Mouse (Mus musculus): ENCODE measurements around the gene Map3k10. TPM values are rescaled to one million over a fixed set of nuclear protein-coding genes. Genes with fewer than 3 reads are reported as not detected.
"Not testable (repeated sequence)": the region's sequence is repeated elsewhere in the genome, so short reads cannot be mapped to it uniquely, and the experiment has no call there.

The Map3k10 gene
- polyA plus RNA-seq, 1 experiment, result 99.4 TPM

- peaks cover 40% of the 10 kb centered on the region for H3K4me1 ChIP-seq (ENCODE audit: control insufficient read depth, insufficient read depth, low read length)
- H3K27me3 ChIP-seq (ENCODE audit: control insufficient read depth, insufficient read depth, low read length), result no peaks in the 10 kb centered on the region
- H3K27ac ChIP-seq (ENCODE audit: insufficient read depth, low read length), result peak overlapping the region; percentile 58
- TF ChIP-seq POLR2A (IDR thresholded peaks at IDR 0.05; ENCODE audit: borderline replicate concordance, insufficient read depth, low read length) (no peak), CTCF (IDR thresholded peaks at IDR 0.05; ENCODE audit: borderline replicate concordance, insufficient read depth, low read depth, low read length) (no peak)
- no peak overlapping the region for H3K4me3 ChIP-seq (replicated peaks; ENCODE audit: insufficient read depth, low read depth, low read length)
- 9% methylated on average over 6 of the region's 6 CpGs for WGBS
- peak; percentile 66 to 77 for DNase-seq
These were observed 41.2 kb downstream of the Map3k10 start for GRCm38 (mm10) chr7:27633166-27633565.

DNA sequence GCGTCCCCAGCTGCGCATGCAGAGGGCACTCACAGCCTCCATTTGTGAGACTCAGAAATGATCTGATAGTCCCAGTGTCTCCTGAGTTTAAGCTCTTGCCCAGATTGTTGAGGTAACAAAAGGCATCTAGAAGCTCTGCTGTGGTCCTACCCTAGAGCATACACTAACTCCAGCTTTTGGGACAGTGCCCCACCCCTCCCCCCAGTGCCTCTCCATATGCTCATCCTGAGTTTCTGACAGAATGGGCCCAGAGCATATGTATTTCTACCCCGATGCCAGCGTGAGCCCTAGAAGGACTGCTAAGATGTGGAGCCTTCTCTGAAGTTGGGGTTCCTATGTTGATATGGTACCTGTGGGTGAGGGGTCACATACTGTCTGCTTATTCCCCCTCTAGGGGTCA lies 43.0 kb downstream of the Map3k10 start:
- peak overlapping the region; percentile 64 for H3K27ac ChIP-seq (ENCODE audit: insufficient read depth, low read length)
- no peak overlapping the region for H3K4me3 ChIP-seq (replicated peaks; ENCODE audit: insufficient read depth, low read depth, low read length)
- peaks cover 46% of the 10 kb centered on the region for H3K4me1 ChIP-seq (ENCODE audit: control insufficient read depth, insufficient read depth, low read length)
- WGBS, result 49% methylated on average over 4 of the region's 4 CpGs
- H3K27me3 ChIP-seq (ENCODE audit: control insufficient read depth, insufficient read depth, low read length), result no peaks in the 10 kb centered on the region
- peak; percentile 64 to 71 for DNase-seq
- no peak for TF ChIP-seq POLR2A (IDR thresholded peaks at IDR 0.05; ENCODE audit: borderline replicate concordance, insufficient read depth, low read length)
- no peak for TF ChIP-seq CTCF (IDR thresholded peaks at IDR 0.05; ENCODE audit: borderline replicate concordance, insufficient read depth, low read depth, low read length)

DNA sequence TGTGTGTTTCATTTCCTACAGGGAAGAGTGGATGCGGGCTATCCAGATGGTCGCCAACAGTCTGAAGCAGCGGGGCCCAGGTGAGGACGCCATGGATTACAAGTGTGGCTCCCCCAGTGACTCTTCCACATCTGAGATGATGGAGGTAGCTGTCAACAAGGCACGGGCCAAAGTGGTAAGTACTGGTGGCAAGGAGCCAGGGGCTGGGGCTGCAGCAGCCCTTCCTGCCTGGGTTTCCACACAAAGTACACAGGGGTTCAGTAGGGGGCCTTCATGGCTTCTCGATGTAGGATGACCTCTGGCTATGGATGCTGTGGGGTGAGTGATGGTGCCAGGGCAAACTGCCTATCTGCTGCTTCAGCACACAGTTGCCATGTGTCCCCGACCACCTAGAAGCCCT lies 45.6 kb downstream of the Map3k10 start:
- not testable (repeated sequence) for H3K27ac ChIP-seq (ENCODE audit: insufficient read depth, low read length); H3K4me3 ChIP-seq (replicated peaks; ENCODE audit: insufficient read depth, low read depth, low read length); H3K27me3 ChIP-seq (ENCODE audit: control insufficient read depth, insufficient read depth, low read length); DNase-seq
- peaks cover 39% of the 10 kb centered on the region for H3K4me1 ChIP-seq (ENCODE audit: control insufficient read depth, insufficient read depth, low read length)
- WGBS, result 33% methylated on average over 7 of the region's 7 CpGs

DNA sequence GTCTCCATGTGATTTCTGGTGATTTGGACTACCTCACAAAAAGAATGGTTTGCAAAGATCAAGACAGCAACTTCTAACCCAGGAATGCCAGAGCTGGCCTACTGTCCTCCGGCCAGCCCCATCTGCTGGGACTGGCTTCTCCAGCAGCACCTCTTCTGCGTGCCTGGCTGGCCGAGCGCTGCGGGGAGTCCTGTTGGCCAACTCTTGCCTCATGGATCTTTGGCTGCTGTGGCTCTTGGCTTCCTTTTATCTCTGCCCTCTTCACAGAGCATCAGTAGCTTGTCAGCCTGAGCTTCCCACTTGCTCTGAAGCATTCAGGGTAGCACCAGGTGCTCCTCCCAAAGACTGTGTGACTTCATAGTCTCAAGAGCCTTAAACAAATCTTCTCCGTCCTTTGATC lies 46.2 kb downstream of the Map3k10 start:
- peak in 1 of 2 experiments; percentile 60 for DNase-seq
- no peaks in the 10 kb centered on the region for H3K27me3 ChIP-seq (ENCODE audit: control insufficient read depth, insufficient read depth, low read length)
- H3K4me1 ChIP-seq (ENCODE audit: control insufficient read depth, insufficient read depth, low read length), result peaks cover 34% of the 10 kb centered on the region
- peak overlapping the region; percentile 39 for H3K27ac ChIP-seq (ENCODE audit: insufficient read depth, low read length)
- WGBS, result 24% methylated on average over 6 of the region's 6 CpGs
- H3K4me3 ChIP-seq (replicated peaks; ENCODE audit: insufficient read depth, low read depth, low read length), result no peak overlapping the region
- no peak for TF ChIP-seq CTCF (IDR thresholded peaks at IDR 0.05; ENCODE audit: borderline replicate concordance, insufficient read depth, low read depth, low read length)
- TF ChIP-seq POLR2A (IDR thresholded peaks at IDR 0.05; ENCODE audit: borderline replicate concordance, insufficient read depth, low read length), result no peak

DNA sequence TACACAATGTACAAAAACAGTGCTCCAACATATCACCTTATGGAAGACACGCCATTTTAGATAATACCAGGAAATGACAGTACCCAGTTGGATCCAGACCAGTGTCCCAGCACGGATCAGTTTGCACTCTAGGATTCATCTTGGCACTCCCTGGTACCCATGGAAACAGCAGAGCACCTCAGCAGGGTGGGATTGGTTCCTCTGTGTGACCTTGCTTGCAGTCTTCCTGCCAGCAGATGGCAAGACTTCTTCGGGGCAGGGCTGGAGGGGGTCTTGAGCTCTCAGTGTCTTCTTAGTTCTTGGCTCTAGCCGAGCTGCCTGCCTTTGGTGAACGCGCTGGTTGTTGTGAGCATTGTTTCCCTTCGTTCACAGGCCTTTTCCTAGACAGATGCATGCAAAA lies 46.7 kb downstream of the Map3k10 start:
- H3K27ac ChIP-seq (ENCODE audit: insufficient read depth, low read length), result peak overlapping the region; percentile 39
- no peak overlapping the region for H3K4me3 ChIP-seq (replicated peaks; ENCODE audit: insufficient read depth, low read depth, low read length)
- DNase-seq, result no peak
- TF ChIP-seq CTCF (IDR thresholded peaks at IDR 0.05; ENCODE audit: borderline replicate concordance, insufficient read depth, low read depth, low read length), result no peak
- no peak for TF ChIP-seq POLR2A (IDR thresholded peaks at IDR 0.05; ENCODE audit: borderline replicate concordance, insufficient read depth, low read length)
- WGBS, result 34% methylated on average over 7 of the region's 7 CpGs
- H3K4me1 ChIP-seq (ENCODE audit: control insufficient read depth, insufficient read depth, low read length), result peaks cover 29% of the 10 kb centered on the region
- no peaks in the 10 kb centered on the region for H3K27me3 ChIP-seq (ENCODE audit: control insufficient read depth, insufficient read depth, low read length)

GRCm38 (mm10) chr7:27624967-27625366 lies 49.4 kb downstream of the Map3k10 start:
- peaks cover 36% of the 10 kb centered on the region for H3K4me1 ChIP-seq (ENCODE audit: control insufficient read depth, insufficient read depth, low read length)
- no peak for DNase-seq
- H3K4me3 ChIP-seq (replicated peaks; ENCODE audit: insufficient read depth, low read depth, low read length), result no peak overlapping the region
- H3K27me3 ChIP-seq (ENCODE audit: control insufficient read depth, insufficient read depth, low read length), result no peaks in the 10 kb centered on the region
- H3K27ac ChIP-seq (ENCODE audit: insufficient read depth, low read length), result no peak overlapping the region
- no peak for TF ChIP-seq CTCF (IDR thresholded peaks at IDR 0.05; ENCODE audit: borderline replicate concordance, insufficient read depth, low read depth, low read length)
- no peak for TF ChIP-seq POLR2A (IDR thresholded peaks at IDR 0.05; ENCODE audit: borderline replicate concordance, insufficient read depth, low read length)

- Histone ChIP-seq H3K4me1 (ENCODE audit: control insufficient read depth, insufficient read depth, low read length) (peaks cover 24% of the 10 kb centered on the region), H3K4me3 (replicated peaks; ENCODE audit: insufficient read depth, low read depth, low read length) (no peak overlapping the region), H3K27me3 (ENCODE audit: control insufficient read depth, insufficient read depth, low read length) (no peaks in the 10 kb centered on the region), H3K27ac (ENCODE audit: insufficient read depth, low read length) (no peak overlapping the region)
- DNase-seq, result no peak
- WGBS, result 90% methylated on average over 1 of the region's 1 CpGs
- TF ChIP-seq POLR2A (IDR thresholded peaks at IDR 0.05; ENCODE audit: borderline replicate concordance, insufficient read depth, low read length) (no peak), CTCF (IDR thresholded peaks at IDR 0.05; ENCODE audit: borderline replicate concordance, insufficient read depth, low read depth, low read length) (no peak)
These were observed 52.2 kb downstream of the Map3k10 start for GRCm38 (mm10) chr7:27622234-27622633.

- Histone ChIP-seq H3K27ac (ENCODE audit: insufficient read depth, low read length) (peak overlapping the region; percentile 96), H3K4me1 (ENCODE audit: control insufficient read depth, insufficient read depth, low read length) (peaks cover 24% of the 10 kb centered on the region), H3K4me3 (replicated peaks; ENCODE audit: insufficient read depth, low read depth, low read length) (no peak overlapping the region), H3K27me3 (ENCODE audit: control insufficient read depth, insufficient read depth, low read length) (no peaks in the 10 kb centered on the region)
- DNase-seq, result peak; percentile 68 to 78
- no peak for TF ChIP-seq CTCF (IDR thresholded peaks at IDR 0.05; ENCODE audit: borderline replicate concordance, insufficient read depth, low read depth, low read length)
- TF ChIP-seq POLR2A (IDR thresholded peaks at IDR 0.05; ENCODE audit: borderline replicate concordance, insufficient read depth, low read length), result no peak
- WGBS, result 2% methylated on average over 6 of the region's 6 CpGs
These were observed 53.4 kb downstream of the Map3k10 start for GRCm38 (mm10) chr7:27621028-27621427.

Measured in cerebellum, adult 2 months (tissue).